Mouse (Mus musculus): Measurements from ENCODE around the gene Xkr7. TPM values are rescaled to one million over a fixed set of nuclear protein-coding genes. Genes with fewer than 3 reads are reported as not detected.

The Xkr7 gene
- polyA plus RNA-seq, 1 experiment from 2014 or later = not detected

DNA sequence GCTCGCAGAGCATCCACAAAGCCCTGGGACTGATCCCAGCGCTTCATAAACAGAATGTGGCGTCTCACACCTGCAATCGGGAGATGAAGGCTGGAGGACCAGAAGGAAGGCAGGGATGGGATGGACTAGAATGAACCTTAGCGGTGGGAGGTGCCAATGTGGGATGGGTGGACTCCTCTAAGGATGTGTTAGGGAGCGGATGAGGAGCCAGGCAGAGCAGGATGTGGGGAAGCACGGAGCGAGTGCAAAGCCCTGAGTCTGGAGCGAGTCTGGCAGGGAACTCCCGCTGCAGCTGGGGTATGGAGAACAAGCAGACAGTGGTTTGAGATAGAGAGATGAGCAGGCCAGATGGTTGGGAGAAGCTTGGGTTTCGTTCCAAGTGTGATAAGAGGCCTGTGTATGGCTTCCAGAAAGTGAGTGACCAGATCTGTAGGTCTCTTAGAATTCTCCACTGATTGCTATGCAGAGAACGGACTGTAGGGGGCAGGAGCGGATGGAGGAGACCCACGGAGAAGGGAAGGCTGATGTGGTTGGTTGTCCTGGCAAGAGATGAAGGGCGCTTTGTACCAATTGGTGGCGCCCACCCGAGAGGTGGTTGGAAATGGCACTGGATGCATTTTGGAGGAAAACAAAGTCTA is 16.3 kb downstream of the Xkr7 start:
- no peak overlapping the region for H3K4me3 ChIP-seq (ENCODE audit: low read depth, low read length)
- DNase-seq (ENCODE audit: low spot score) (peak; percentile 44), ATAC-seq (peak; percentile 26; the same call in 1 of the 2 replicates)
- H3K9me3 ChIP-seq (ENCODE audit: low read length) = no peaks in the 10 kb centered on the region
- no peak overlapping the region for H3K9ac ChIP-seq (replicated peaks; ENCODE audit: low read depth)
- H3K4me1 ChIP-seq (ENCODE audit: insufficient read depth, low read depth, low read length) = no peaks in the 10 kb centered on the region
- H3K36me3 ChIP-seq (ENCODE audit: insufficient read depth, low read length) = no peaks in the 10 kb centered on the region
- H3K27me3 ChIP-seq (replicated peaks; ENCODE audit: insufficient read depth, low read length) = peaks cover 11% of the 10 kb centered on the region; the same call in 1 of the 2 replicates
- WGBS = 36% methylated on average over 17 of the region's 17 CpGs
- no peak overlapping the region for H3K27ac ChIP-seq (ENCODE audit: low read length)
- H3K4me2 ChIP-seq (replicated peaks; ENCODE audit: low read depth, low read length) = no peak overlapping the region
- peak; percentile 88 for TF ChIP-seq CTCF (IDR thresholded peaks at IDR 0.05)
- TF ChIP-seq EP300 (IDR thresholded peaks at IDR 0.05) = no peak

DNA sequence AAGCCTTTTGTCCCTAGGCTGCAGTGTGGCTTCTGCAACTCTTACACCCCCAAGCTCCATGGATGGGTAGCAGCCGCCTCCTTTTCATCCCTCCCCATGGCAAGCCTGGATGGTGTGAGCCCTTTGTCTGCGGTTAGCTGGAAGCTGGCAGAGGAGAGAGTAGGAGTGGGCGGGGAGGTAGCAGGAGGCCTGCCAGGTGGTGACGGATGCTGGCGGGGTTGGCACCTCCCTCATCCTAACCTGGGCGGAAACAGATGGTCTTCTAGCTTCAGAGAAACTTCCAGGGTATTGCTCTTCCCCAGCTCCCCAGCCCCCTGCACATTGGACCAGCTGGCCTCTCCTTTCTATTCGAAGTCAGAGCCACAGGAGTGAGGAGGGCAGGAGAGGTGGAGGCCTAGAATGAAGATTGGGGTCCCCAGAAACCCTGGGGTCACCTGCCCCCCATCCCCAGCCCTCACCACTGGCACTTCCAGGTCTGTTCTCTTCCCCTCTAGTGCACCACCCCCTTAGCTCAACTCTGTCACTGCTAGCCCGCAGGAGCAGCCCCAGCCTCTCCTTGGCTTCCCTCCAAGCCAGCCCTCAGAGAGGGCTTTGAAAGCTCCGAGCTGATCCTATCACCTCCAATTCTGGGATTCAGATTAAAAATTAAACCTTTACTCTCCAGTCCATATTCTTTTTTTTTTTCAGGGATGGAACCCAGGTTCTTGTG is 17.8 kb downstream of the Xkr7 start:
- Histone ChIP-seq H3K27me3 (replicated peaks; ENCODE audit: insufficient read depth, low read length) (peaks cover 16% of the 10 kb centered on the region; the same call in 1 of the 2 replicates), H3K9ac (replicated peaks; ENCODE audit: low read depth) (no peak overlapping the region), H3K9me3 (ENCODE audit: low read length) (no peaks in the 10 kb centered on the region), H3K4me2 (replicated peaks; ENCODE audit: low read depth, low read length) (no peak overlapping the region), H3K36me3 (ENCODE audit: insufficient read depth, low read length) (no peaks in the 10 kb centered on the region), H3K4me3 (ENCODE audit: low read depth, low read length) (no peak overlapping the region), H3K27ac (ENCODE audit: low read length) (no peak overlapping the region), H3K4me1 (ENCODE audit: insufficient read depth, low read depth, low read length) (no peaks in the 10 kb centered on the region)
- 24% methylated on average over 9 of the region's 9 CpGs for WGBS
- DNase-seq (ENCODE audit: low spot score) = no peak
- ATAC-seq = no peak
- no peak for TF ChIP-seq CTCF (IDR thresholded peaks at IDR 0.05)
- TF ChIP-seq EP300 (IDR thresholded peaks at IDR 0.05) = no peak

DNA sequence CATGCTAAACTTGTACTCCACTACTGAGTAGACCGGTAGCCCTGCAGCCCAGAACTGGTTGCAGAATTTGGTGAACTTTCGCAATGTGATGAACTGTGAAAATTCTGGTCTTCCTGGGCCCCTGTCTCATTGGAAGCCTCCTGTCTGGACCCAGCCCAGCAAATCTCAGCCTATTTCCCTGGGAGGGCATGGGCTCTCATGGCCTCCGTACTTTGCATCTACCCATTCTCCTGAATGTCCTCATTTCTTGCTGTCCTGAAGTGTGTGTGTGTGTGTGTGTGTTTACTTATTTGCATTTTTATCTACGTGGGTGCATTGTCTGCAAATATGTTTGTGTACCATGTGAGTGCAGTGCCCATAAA is 18.3 kb downstream of the Xkr7 start:
- 63% methylated on average over 4 of the region's 4 CpGs for WGBS
- H3K27me3 ChIP-seq (replicated peaks; ENCODE audit: insufficient read depth, low read length) = peaks cover 16% of the 10 kb centered on the region; the same call in 1 of the 2 replicates

DNA sequence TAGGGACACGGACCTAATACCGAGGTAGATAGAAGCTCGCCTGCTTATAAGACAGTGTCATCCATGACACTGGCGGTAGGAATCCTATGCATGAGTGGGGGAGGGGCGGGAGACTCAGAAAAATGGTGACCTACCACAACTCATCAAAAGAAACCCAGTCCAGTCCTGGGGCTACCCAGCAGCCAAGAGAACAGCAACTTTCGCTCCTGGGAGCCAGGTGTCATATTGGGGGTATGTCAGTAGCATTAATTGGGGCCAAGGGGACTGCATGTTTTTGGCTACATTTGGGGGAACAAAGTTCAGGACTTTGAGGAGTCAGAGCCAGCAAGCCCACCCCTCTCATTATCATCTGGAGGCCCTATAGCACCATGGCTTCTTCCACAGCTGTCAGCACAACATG is 19.4 kb downstream of the Xkr7 start:
- Histone ChIP-seq H3K4me3 (ENCODE audit: low read depth, low read length) (no peak overlapping the region), H3K27me3 (replicated peaks; ENCODE audit: insufficient read depth, low read length) (peaks cover 16% of the 10 kb centered on the region; the same call in 1 of the 2 replicates), H3K27ac (ENCODE audit: low read length) (no peak overlapping the region), H3K4me1 (ENCODE audit: insufficient read depth, low read depth, low read length) (no peaks in the 10 kb centered on the region), H3K9ac (replicated peaks; ENCODE audit: low read depth) (no peak overlapping the region), H3K36me3 (ENCODE audit: insufficient read depth, low read length) (no peaks in the 10 kb centered on the region), H3K9me3 (ENCODE audit: low read length) (no peaks in the 10 kb centered on the region), H3K4me2 (replicated peaks; ENCODE audit: low read depth, low read length) (no peak overlapping the region)
- WGBS = 73% methylated on average over 6 of the region's 6 CpGs
- ATAC-seq (no peak), DNase-seq (ENCODE audit: low spot score) (no peak)
- TF ChIP-seq CTCF (IDR thresholded peaks at IDR 0.05) (no peak), EP300 (IDR thresholded peaks at IDR 0.05) (no peak)

More for the DNA sequence above, 18.3 kb downstream of the Xkr7 start:
- Histone ChIP-seq H3K36me3 (ENCODE audit: insufficient read depth, low read length) (no peaks in the 10 kb centered on the region), H3K27ac (ENCODE audit: low read length) (no peak overlapping the region), H3K4me2 (replicated peaks; ENCODE audit: low read depth, low read length) (no peak overlapping the region), H3K4me3 (ENCODE audit: low read depth, low read length) (no peak overlapping the region), H3K9me3 (ENCODE audit: low read length) (no peaks in the 10 kb centered on the region), H3K4me1 (ENCODE audit: insufficient read depth, low read depth, low read length) (no peaks in the 10 kb centered on the region), H3K9ac (replicated peaks; ENCODE audit: low read depth) (no peak overlapping the region)
- no peak for DNase-seq (ENCODE audit: low spot score)
- no peak for ATAC-seq
- TF ChIP-seq EP300 (IDR thresholded peaks at IDR 0.05) = no peak
- TF ChIP-seq CTCF (IDR thresholded peaks at IDR 0.05) = no peak

DNA sequence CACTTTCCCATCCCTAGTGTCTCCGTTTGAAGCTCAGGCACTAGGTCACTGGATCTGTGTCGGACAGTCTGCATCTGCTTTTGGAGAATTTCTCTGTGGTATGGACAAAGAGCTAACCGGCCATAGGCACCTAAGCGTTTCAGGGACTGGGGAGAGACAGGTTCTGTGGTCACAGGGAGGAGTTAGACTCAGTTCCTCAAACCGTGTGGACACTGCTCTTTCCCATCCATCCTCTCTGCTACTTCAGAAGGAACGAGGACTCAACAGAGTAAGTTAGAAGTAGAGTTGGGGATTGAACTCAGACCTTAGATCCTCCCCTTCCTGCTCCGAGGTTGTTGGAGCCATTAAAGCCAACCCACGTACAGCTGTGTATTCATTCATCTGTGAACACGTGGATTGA is 19.9 kb downstream of the Xkr7 start:
- Histone ChIP-seq H3K27ac (ENCODE audit: low read length) (no peak overlapping the region), H3K4me2 (replicated peaks; ENCODE audit: low read depth, low read length) (no peak overlapping the region), H3K4me3 (ENCODE audit: low read depth, low read length) (no peak overlapping the region), H3K9ac (replicated peaks; ENCODE audit: low read depth) (no peak overlapping the region), H3K4me1 (ENCODE audit: insufficient read depth, low read depth, low read length) (no peaks in the 10 kb centered on the region), H3K27me3 (replicated peaks; ENCODE audit: insufficient read depth, low read length) (peaks cover 16% of the 10 kb centered on the region; the same call in 1 of the 2 replicates), H3K36me3 (ENCODE audit: insufficient read depth, low read length) (no peaks in the 10 kb centered on the region), H3K9me3 (ENCODE audit: low read length) (no peaks in the 10 kb centered on the region)
- 71% methylated on average over 9 of the region's 9 CpGs for WGBS
- TF ChIP-seq EP300 (IDR thresholded peaks at IDR 0.05) (no peak), CTCF (IDR thresholded peaks at IDR 0.05) (no peak)
- no peak for ATAC-seq
- no peak for DNase-seq (ENCODE audit: low spot score)

DNA sequence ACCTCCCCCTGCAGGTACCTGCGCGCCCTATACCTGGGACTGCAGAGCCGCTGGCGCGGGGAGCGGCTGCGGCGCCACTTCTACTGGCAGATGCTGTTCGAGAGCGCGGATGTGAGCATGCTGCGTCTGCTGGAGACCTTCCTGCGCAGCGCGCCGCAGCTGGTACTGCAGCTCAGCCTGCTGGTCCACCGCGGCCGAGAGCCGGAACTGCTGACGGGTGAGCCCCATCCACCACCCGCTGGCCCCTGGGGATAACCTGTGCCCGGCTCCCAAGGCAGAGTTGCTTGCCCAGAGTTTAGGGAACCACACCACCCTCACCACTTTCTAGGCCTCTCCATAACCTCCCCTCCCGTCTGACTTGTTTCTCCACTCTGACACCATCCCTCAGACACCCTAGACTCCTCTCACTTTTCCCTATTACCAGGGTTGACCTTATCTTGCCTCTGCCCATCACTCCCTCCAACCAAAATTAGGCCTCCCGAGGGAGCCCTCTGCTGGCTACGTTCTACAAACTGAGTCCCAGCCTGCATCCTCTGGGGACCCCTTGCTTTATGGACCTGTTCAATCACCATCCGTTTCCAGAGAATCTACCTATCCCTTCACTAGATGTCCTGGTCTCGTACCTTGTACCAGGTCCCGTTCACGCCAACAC is 21.2 kb downstream of the Xkr7 start:
- TF ChIP-seq EP300 (IDR thresholded peaks at IDR 0.05) = no peak
- peak; percentile 20; the same call in 1 of the 2 replicates for TF ChIP-seq CTCF (IDR thresholded peaks at IDR 0.05)
- H3K4me1 ChIP-seq (ENCODE audit: insufficient read depth, low read depth, low read length) = no peaks in the 10 kb centered on the region
- H3K9me3 ChIP-seq (ENCODE audit: low read length) = no peaks in the 10 kb centered on the region
- H3K4me3 ChIP-seq (ENCODE audit: low read depth, low read length) = no peak overlapping the region
- H3K27ac ChIP-seq (ENCODE audit: low read length) = no peak overlapping the region
- DNase-seq (ENCODE audit: low spot score) = no peak
- no peak for ATAC-seq
- H3K27me3 ChIP-seq (replicated peaks; ENCODE audit: insufficient read depth, low read length) = peaks cover 16% of the 10 kb centered on the region; the same call in 1 of the 2 replicates
- no peak overlapping the region for H3K9ac ChIP-seq (replicated peaks; ENCODE audit: low read depth)
- H3K36me3 ChIP-seq (ENCODE audit: insufficient read depth, low read length) = no peaks in the 10 kb centered on the region
- WGBS = 9% methylated on average over 26 of the region's 30 CpGs
- no peak overlapping the region for H3K4me2 ChIP-seq (replicated peaks; ENCODE audit: low read depth, low read length)
